Mouse (Mus musculus): ENCODE data around the gene Tmtc4. TPM values are rescaled to one million over a fixed set of nuclear protein-coding genes. Genes with fewer than 3 reads are reported as not detected.

The Tmtc4 gene
- polyA plus RNA-seq, 1 experiment from 2014 or later: 32.4 TPM

DNA sequence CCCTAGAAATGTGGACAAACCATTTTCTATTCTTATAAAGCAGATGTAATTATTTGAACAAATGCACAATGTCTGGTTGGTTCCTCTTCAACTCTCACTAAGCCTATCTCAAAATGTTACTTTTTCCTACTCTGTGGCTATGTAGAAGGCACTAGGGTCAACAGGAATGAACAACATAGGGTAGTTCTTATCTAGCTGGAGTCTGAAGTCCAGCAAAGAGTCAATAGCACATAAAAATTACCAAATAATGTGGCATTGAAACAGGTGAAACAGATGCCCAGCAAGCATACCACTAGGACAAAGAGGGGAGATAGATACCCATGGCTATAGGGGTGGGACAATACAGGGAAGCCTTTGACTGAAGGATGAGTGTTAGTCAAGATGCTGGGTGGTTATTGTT is 72.6 kb downstream of the Tmtc4 start:
- Histone ChIP-seq H3K4me1 (peaks cover 7% of the 10 kb centered on the region), H3K9me3 (peaks cover 7% of the 10 kb centered on the region; the same call in 1 of the 2 replicates), H3K27me3 (replicated peaks; ENCODE audit: low read depth, poor library complexity, severe bottlenecking) (peaks cover 20% of the 10 kb centered on the region), H3K36me3 (replicated peaks) (peaks cover 5% of the 10 kb centered on the region; the same call in 1 of the 2 replicates), H3K27ac (replicated peaks) (no peak overlapping the region), H3K4me3 (no peak overlapping the region)
- no peak for DNase-seq (ENCODE audit: low spot score)

DNA sequence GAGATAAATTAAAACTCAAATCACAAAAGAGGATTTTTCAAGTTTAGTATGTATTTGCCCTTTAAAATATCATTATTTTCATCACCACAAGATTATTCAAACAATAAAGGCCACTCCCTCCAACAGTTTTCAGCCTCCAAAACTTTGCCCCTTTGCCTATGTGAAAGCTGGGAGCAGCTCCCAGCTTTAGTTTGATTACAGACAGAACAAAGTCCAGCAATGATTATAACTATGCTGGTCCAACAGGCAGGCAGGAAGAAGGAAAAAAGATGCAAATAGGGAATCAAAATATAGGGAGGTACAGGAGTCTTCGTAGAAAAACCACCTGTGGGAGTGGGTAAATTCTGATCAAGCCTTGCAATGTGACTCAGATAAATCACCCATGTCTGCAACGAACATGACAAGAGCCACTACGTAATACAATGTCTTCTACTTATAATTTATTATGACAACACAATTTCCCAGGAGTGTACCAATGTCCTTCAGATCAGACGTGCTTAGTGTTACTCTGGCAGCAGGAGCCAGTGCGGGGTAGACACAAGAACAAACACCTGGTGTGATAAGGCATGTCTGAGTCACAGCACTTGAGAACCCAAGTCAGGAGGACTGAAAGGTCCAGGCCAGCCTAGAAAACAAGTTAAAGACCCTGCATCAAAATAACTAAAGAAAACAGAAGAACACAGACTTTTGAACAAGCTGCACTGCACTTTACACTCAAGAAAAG is 74.3 kb downstream of the Tmtc4 start:
- H3K36me3 ChIP-seq (replicated peaks): 0 out of 2 replicates have a peak, but pooled peaks cover 5% of the 10 kb centered on the region
- peaks cover 7% of the 10 kb centered on the region; the same call in 1 of the 2 replicates for H3K9me3 ChIP-seq
- 93% methylated on average over 5 of the region's 5 CpGs for WGBS
- peaks cover 7% of the 10 kb centered on the region for H3K4me1 ChIP-seq
- H3K4me3 ChIP-seq: no peak overlapping the region
- no peak overlapping the region for H3K27ac ChIP-seq (replicated peaks)
- DNase-seq (ENCODE audit: low spot score): no peak
- peaks cover 20% of the 10 kb centered on the region for H3K27me3 ChIP-seq (replicated peaks; ENCODE audit: low read depth, poor library complexity, severe bottlenecking)

- no peak for DNase-seq (ENCODE audit: low spot score)
- Histone ChIP-seq H3K9me3 (peaks cover 7% of the 10 kb centered on the region; the same call in 1 of the 2 replicates), H3K27ac (replicated peaks) (no peak overlapping the region), H3K36me3 (replicated peaks) (0 out of 2 replicates have a peak, but pooled peaks cover 5% of the 10 kb centered on the region), H3K4me1 (peaks cover 3% of the 10 kb centered on the region), H3K27me3 (replicated peaks; ENCODE audit: low read depth, poor library complexity, severe bottlenecking) (peaks cover 11% of the 10 kb centered on the region; the same call in 1 of the 2 replicates), H3K4me3 (no peak overlapping the region)
- 95% methylated on average over 4 of the region's 4 CpGs for WGBS
These were observed 75.8 kb downstream of the Tmtc4 start for GRCm38 (mm10) chr14:122908075-122908474.

- no peak overlapping the region for H3K4me3 ChIP-seq
- H3K27me3 ChIP-seq (replicated peaks; ENCODE audit: low read depth, poor library complexity, severe bottlenecking): no peaks in the 10 kb centered on the region
- 92% methylated on average over 1 of the region's 1 CpGs for WGBS
- no peak overlapping the region for H3K27ac ChIP-seq (replicated peaks)
- peaks cover 7% of the 10 kb centered on the region; the same call in 1 of the 2 replicates for H3K9me3 ChIP-seq
- 0 out of 2 replicates have a peak, but pooled peaks cover 5% of the 10 kb centered on the region for H3K36me3 ChIP-seq (replicated peaks)
- H3K4me1 ChIP-seq: 0 out of 2 replicates have a peak, but pooled peaks cover 5% of the 10 kb centered on the region
- DNase-seq (ENCODE audit: low spot score): no peak
These were observed 78.8 kb downstream of the Tmtc4 start for GRCm38 (mm10) chr14:122905007-122905406.

- Histone ChIP-seq H3K9me3 (peaks cover 7% of the 10 kb centered on the region; the same call in 1 of the 2 replicates), H3K4me1 (0 out of 2 replicates have a peak, but pooled peaks cover 5% of the 10 kb centered on the region), H3K27me3 (replicated peaks; ENCODE audit: low read depth, poor library complexity, severe bottlenecking) (no peaks in the 10 kb centered on the region), H3K36me3 (replicated peaks) (0 out of 2 replicates have a peak, but pooled peaks cover 5% of the 10 kb centered on the region), H3K4me3 (no peak overlapping the region), H3K27ac (replicated peaks) (no peak overlapping the region)
- WGBS: 53% methylated on average over 2 of the region's 2 CpGs
- DNase-seq (ENCODE audit: low spot score): no peak
These were observed 79.9 kb downstream of the Tmtc4 start for GRCm38 (mm10) chr14:122903923-122904351.

- Histone ChIP-seq H3K36me3 (replicated peaks) (no peaks in the 10 kb centered on the region), H3K27ac (replicated peaks) (no peak overlapping the region), H3K4me1 (0 out of 2 replicates have a peak, but pooled peaks cover 5% of the 10 kb centered on the region), H3K9me3 (peaks cover 5% of the 10 kb centered on the region; the same call in 1 of the 2 replicates), H3K4me3 (no peak overlapping the region), H3K27me3 (replicated peaks; ENCODE audit: low read depth, poor library complexity, severe bottlenecking) (no peaks in the 10 kb centered on the region)
- DNase-seq (ENCODE audit: low spot score): no peak
- 88% methylated on average over 4 of the region's 4 CpGs for WGBS
These were observed 81.0 kb downstream of the Tmtc4 start for GRCm38 (mm10) chr14:122902884-122903283.

DNA sequence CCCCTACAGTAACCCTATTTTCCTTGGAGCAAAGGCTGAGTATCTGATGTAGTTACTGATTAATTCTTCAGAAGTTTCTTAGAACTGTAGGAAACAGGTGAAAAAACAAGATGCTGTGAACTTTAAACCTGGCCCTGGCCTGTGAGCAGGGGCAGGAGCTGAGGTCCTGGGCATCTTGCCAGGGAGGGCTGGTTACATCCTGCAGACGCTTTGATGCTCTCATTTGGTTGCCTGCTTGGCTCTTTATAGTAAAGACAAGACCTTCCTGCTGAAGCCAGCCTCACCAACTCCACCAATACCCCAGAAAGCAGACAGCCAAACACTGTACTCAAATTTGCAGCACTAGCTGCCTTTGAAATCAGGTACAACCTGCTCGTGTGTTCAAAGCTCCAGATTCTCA is 81.7 kb downstream of the Tmtc4 start:
- H3K36me3 ChIP-seq (replicated peaks): no peaks in the 10 kb centered on the region
- 84% methylated on average over 2 of the region's 2 CpGs for WGBS
- 0 out of 2 replicates have a peak, but pooled peaks cover 5% of the 10 kb centered on the region for H3K4me1 ChIP-seq
- DNase-seq (ENCODE audit: low spot score): no peak
- H3K4me3 ChIP-seq: no peak overlapping the region
- no peaks in the 10 kb centered on the region for H3K27me3 ChIP-seq (replicated peaks; ENCODE audit: low read depth, poor library complexity, severe bottlenecking)
- H3K27ac ChIP-seq (replicated peaks): no peak overlapping the region
- H3K9me3 ChIP-seq: peaks cover 2% of the 10 kb centered on the region; the same call in 1 of the 2 replicates

- 89% methylated on average over 2 of the region's 2 CpGs for WGBS
- no peak for DNase-seq (ENCODE audit: low spot score)
- H3K36me3 ChIP-seq (replicated peaks): no peaks in the 10 kb centered on the region
- H3K27ac ChIP-seq (replicated peaks): no peak overlapping the region
- no peak overlapping the region for H3K4me3 ChIP-seq
- 0 out of 2 replicates have a peak, but pooled peaks cover 5% of the 10 kb centered on the region for H3K4me1 ChIP-seq
- no peaks in the 10 kb centered on the region for H3K27me3 ChIP-seq (replicated peaks; ENCODE audit: low read depth, poor library complexity, severe bottlenecking)
- no peaks in the 10 kb centered on the region for H3K9me3 ChIP-seq
These were observed 82.1 kb downstream of the Tmtc4 start for GRCm38 (mm10) chr14:122901715-122902114.

DNA sequence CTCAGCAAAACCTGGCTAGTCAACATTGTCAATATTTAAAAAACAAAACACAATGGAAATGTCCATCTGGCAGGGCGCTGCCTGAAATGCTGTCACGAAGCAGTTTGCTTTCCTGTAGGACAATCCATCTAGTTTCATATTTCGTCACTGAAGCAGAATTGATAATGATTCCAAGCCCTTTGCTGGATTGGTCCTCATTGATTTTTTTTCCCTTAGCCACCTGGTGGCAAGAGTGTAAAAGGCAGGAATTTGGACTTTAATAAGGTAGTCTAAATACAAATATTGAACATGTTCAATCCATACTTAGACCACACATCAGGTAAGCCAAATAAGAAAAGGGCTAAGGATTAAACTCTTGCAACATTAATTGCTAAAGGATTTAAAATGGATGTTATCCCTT is 82.7 kb downstream of the Tmtc4 start:
- Histone ChIP-seq H3K4me1 (0 out of 2 replicates have a peak, but pooled peaks cover 5% of the 10 kb centered on the region), H3K4me3 (no peak overlapping the region), H3K27me3 (replicated peaks; ENCODE audit: low read depth, poor library complexity, severe bottlenecking) (no peaks in the 10 kb centered on the region), H3K9me3 (no peaks in the 10 kb centered on the region), H3K27ac (replicated peaks) (no peak overlapping the region), H3K36me3 (replicated peaks) (no peaks in the 10 kb centered on the region)
- WGBS: 74% methylated on average over 3 of the region's 3 CpGs
- DNase-seq (ENCODE audit: low spot score): no peak

GRCm38 (mm10) chr14:122900679-122901078 is 83.2 kb downstream of the Tmtc4 start:
- Histone ChIP-seq H3K27me3 (replicated peaks; ENCODE audit: low read depth, poor library complexity, severe bottlenecking) (no peaks in the 10 kb centered on the region), H3K4me3 (no peak overlapping the region), H3K27ac (replicated peaks) (no peak overlapping the region), H3K4me1 (0 out of 2 replicates have a peak, but pooled peaks cover 5% of the 10 kb centered on the region), H3K9me3 (no peaks in the 10 kb centered on the region), H3K36me3 (replicated peaks) (no peaks in the 10 kb centered on the region)
- no peak for DNase-seq (ENCODE audit: low spot score)

GRCm38 (mm10) chr14:122898550-122898949 is 85.3 kb downstream of the Tmtc4 start:
- H3K9me3 ChIP-seq: no peaks in the 10 kb centered on the region
- H3K36me3 ChIP-seq (replicated peaks): no peaks in the 10 kb centered on the region
- no peak overlapping the region for H3K4me3 ChIP-seq
- no peak overlapping the region for H3K27ac ChIP-seq (replicated peaks)
- H3K27me3 ChIP-seq (replicated peaks; ENCODE audit: low read depth, poor library complexity, severe bottlenecking): no peaks in the 10 kb centered on the region
- 0 out of 2 replicates have a peak, but pooled peaks cover 5% of the 10 kb centered on the region for H3K4me1 ChIP-seq
- DNase-seq (ENCODE audit: low spot score): no peak

DNA sequence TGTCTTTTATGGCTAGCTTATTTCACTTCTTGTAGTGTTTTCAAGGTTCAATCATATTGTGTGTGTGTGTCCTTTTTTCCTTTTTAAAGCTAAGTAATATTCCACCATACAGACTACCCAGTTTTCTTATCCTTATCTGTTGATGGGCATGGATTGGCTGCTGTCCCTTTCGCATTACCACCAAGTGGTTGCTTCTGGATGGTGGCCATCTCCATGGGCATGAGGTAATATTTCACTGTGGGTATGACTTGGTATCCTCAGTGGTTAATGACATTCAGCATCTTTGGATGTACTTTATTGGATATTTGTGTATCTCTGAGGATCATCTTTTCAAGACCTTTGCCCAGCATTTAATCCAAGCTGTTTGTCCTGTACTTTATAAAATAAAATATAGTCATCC is 87.7 kb downstream of the Tmtc4 start:
- WGBS: 96% methylated on average over 1 of the region's 1 CpGs
- no peak for DNase-seq (ENCODE audit: low spot score)
- peaks cover 6% of the 10 kb centered on the region; the same call in 1 of the 2 replicates for H3K36me3 ChIP-seq (replicated peaks)
- no peak overlapping the region for H3K27ac ChIP-seq (replicated peaks)
- H3K4me1 ChIP-seq: 0 out of 2 replicates have a peak, but pooled peaks cover 5% of the 10 kb centered on the region
- no peak overlapping the region for H3K4me3 ChIP-seq
- H3K9me3 ChIP-seq: no peaks in the 10 kb centered on the region
- no peaks in the 10 kb centered on the region for H3K27me3 ChIP-seq (replicated peaks; ENCODE audit: low read depth, poor library complexity, severe bottlenecking)

DNA sequence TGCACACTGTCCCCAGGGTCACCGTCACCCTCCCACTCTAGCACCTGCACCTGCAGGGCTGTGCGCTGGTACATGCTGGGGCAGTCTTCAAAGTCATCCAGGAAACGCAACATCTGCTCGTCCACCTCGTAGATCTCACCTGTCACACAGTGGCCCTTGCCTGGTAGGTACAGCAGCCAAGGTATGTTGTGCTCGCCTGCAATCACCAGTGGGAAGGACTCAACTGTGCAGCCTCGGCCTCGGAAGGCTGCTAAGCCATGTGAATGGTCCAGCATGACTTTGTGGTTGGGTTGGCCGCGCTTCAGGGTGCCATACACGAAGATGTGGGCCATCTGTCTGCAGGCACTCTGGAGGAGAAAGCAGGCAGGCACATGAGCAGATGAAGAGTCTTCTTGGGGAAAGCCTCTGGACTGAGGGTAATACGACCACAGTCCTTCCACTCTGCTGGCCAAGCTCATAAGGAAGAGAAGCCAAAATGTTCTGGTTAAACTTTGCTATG is 92.3 kb downstream of the Tmtc4 start:
- no peaks in the 10 kb centered on the region for H3K9me3 ChIP-seq
- H3K36me3 ChIP-seq (replicated peaks): peaks cover 6% of the 10 kb centered on the region; the same call in 1 of the 2 replicates
- no peaks in the 10 kb centered on the region for H3K27me3 ChIP-seq (replicated peaks; ENCODE audit: low read depth, poor library complexity, severe bottlenecking)
- 95% methylated on average over 12 of the region's 12 CpGs for WGBS
- DNase-seq (ENCODE audit: low spot score): no peak
- no peak overlapping the region for H3K27ac ChIP-seq (replicated peaks)
- peaks cover 11% of the 10 kb centered on the region for H3K4me1 ChIP-seq
- H3K4me3 ChIP-seq: no peak overlapping the region

Measured in embryonic facial prominence, embryonic 10.5 days (tissue).